Mouse (Mus musculus) kidney, postnatal 10 days (tissue): ENCODE data around the gene Wap.
"Not testable (repeated sequence)": the region's sequence is repeated elsewhere in the genome, so short reads cannot be mapped to it uniquely, and the experiment has no call there.

Experiments used
- DNase-seq: peaks from one replicate; pipeline ENCODE4 v3.0.0; 2021; ENCODE audit warnings: mixed read lengths

The Wap gene

DNA sequence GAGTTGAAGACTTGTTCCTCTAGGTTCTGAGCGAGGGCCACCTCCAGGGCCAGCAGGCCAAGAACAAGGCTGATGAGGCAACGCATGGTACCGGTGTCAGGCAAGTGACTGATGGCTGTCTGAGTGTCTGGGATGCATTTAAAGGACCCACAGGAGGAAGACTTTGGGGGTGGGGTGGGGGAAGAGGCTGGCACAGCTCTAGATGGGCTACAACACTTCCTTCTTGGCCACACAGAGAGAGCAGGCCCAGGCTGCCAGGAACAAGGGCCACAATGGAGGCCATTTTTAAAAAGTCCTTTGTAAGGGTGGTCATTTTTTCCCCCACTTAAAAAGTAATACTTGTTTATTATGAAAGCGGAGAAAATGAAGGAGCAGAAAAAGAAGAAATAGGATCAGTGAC is at the start of gene Wap:
Gene Wap (minus strand): TSS at position 101 of the 400 bp plus-strand sequence.
- DNase-seq: no peak

DNA sequence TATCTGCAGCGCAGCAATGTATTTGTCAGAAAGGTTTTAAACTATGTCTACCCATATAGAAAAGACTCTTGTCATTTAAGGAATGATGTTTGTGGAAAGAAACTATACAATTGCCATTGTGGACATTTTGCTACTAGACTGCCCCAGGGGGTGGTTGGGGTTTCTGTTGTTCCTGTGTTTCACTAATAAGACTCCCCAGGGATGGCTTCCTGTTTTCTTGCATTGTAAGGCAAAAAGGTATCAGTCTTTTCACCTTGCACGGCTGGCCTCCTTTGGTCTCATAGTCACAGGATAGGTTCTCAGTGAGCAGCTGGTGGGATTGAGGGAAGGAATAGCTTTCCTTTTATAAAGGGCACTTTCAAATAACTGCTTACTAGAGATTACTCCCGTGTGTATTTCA is 46.3 kb upstream of the Wap start:
- no peak for DNase-seq

DNA sequence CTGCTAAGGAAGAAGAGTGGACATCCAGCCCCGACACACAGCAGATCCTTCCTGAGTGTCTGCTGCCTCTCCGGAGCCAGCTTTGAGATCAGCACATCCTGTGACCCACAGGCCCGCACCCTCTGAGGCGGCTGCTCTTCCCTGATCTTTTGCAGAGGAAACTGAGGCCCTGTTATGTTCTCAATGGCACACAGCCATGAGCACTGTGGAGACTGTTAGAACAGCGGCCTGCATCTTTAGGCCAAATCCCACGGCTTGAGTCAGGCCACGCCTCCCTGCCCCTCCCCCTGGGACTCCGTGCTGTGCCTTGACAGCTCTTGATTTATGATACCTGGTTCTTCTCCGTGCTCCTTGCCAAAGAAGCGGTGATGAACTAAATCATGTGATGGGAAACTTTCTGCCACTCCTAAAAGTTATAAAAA is 42.0 kb upstream of the Wap start:
- peak; percentile 87 for DNase-seq

DNA sequence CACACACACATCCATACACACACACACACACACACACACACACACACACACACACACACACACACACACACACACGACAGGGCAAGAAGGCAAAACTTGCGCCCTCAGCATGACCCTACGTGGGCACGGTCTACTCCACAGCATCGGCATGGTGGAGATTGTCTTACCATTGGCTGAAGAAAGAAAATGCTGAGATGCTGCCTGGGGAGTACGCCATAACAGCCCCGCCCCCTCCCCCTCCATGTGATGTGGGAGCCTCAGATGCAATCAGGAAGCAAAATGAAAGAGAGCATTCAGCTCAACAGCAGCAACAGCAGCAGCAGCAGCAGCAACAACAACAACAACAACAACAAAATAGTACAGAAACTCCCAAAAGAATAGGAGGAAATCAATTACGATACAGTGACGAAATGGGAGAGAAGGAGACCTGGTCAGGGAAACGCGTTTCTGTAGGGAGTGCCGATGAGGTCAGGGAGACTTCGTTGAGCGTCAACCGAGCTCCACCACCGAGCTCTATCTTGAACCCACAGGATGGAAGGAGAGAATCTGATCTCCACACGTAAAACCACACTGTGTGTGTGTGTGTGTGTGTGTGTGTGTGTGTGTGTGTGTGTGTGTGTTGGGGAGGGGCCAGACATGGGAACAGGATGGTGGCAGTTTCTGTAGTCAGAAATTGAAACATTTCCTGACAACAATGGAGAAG is 41.4 kb upstream of the Wap start:
- DNase-seq: peak; percentile 66

DNA sequence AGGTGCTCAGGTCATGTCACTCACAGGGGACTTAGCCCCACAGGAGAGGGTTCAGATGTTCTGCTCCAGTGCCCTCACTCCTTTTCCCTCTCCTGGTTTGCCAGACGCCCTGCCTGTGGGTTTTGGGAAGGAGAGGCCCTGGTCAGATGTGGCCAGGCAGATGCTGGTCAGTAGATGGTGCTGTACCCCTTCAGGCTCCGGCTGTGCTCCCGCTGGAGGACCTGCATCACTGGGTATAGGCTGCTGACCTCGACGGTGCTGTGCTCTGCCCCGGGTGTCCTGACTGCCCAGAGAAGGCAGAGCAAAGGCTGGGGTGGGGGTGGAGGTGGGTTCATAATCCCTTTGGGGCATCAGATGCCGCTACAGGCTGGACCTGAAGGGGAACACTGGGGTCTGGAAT is 39.1 kb upstream of the Wap start:
- peak; percentile 79 for DNase-seq

DNA sequence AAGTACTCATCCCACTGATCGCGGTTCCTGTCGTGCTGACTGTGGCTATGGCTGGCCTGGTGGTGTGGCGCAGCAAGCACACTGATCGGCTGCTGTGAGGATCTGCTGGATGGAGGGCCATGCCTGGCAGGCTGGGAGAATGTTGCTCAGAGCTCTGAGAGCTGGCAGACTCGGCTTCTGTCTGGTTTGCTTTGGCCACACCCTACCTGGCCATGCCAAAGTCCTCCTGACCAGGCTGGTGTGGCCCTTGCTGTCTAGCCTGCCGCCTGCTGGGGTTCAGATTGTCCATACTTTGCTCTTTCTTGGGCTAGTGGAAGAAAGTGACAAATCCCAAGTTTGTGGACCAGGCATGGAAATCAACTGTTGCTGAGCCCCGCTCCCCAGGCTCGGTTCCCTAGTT is 38.2 kb upstream of the Wap start:
- no peak for DNase-seq

DNA sequence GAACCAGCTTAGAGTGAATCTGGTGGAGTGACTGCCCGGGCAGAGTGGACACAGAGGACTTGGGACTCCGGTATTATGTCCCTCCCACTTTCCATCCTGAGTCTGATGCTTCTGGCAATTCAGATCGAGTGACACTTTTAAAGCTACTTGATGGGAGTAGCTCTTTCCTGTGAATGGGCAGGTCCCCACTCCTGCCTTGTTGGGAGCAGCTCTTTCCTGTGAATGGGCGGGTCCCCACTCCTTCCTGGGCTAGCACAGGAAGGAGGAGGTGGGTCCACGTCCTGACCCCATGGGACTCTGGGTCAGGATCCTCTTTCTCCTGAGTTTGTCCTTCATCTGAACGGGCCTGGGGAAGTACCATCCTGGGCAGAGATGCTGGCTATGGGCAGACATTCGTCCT is 37.0 kb upstream of the Wap start:
- peak; percentile 49 for DNase-seq

DNA sequence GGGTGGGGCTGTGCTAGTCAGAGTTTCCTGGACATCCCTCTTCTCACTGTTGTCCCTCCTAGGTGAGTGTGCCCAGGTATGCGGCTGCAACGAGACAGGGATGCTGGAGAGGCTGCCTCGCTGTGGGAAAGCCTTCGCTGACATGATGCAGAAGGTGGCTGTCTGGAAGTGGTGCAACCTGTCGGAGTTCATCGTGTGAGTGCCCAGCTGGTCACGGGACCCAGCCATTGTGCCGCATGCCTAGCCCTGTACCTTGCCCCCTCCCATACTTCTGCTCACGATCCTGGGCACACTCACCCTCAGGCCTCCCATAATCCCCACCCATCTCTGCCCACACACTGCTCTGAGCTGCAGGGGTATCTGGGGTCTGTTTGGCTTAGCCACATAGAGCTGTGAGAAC is 36.3 kb upstream of the Wap start:
- DNase-seq: no peak

DNA sequence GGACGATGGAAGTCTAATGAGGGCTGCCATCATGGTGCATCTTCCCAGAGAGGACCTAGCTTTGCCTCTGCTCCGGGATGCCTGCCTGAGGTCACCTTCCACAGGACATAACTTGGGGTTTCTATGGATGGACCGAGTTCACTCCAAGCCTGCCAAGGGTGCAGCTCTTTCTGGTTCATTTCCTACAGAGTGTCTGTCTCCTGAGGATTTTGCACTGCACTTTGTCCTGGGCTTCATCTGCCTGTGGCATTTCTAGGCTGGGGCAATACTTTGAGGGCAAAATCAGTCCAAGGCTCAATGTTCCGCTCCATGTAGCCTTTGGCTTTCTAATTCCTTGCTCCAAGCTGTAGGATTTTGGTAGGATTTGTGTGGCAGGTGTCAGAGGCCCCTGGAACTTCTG is 32.4 kb upstream of the Wap start:
- DNase-seq: peak; percentile 30

DNA sequence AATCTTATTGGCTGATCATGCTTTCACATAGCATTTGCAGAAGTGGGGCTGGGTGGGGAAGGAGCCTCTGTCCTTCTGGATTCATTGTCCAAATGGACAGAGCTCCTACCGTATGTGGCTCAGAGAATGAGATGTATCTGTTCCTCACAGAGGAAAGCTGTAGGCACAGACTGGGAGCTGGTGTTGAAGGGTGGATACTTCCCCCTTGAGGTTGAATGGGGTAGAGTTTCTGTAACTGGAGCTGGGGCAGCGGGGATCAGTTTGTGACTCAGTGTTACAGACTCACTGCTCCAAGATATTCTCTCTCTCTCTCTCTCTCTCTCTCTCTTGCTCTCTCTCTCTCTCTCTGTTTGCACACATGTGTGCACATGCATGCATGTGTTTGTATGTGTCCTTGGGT is 31.6 kb upstream of the Wap start:
- no peak for DNase-seq

DNA sequence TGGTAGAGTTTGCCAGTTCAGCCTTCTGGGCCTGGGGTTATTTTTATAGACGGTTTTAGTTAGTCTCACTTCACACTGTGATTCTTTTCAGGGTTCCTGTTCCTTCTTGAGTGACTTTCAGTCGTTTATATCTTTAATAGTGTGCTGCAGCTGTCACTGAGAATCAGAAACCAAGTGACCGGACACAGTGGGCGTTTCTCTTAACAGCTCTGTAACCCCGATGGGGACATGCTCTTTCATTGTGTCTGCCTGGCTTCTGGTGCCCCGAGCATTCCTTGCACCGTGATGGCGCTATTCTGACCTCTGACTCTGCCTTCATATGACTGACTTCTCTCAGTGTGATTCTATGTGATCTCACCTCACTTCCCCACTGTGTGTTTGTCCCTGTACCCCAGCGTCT is 30.6 kb upstream of the Wap start:
- no peak for DNase-seq

DNA sequence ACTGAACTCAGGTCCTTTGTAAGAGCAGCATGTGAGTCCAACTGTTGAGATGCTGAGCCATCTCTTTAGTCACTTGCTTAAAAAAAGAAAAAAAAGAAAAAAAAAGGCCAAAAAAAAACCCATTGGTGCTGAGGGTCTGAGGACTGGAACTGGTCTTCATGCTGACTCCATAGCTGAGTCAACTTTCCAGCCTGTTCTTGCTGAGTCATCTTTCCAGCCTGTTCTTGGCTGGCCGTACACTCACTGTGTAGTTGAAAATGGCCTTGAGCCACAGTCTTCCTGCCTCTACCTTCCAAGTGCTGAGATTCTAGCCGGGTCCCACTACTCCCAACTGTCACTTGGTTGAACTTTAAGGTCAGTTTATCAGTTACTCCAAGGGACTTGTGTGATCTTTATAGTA is 28.2 kb upstream of the Wap start:
- DNase-seq: no peak

DNA sequence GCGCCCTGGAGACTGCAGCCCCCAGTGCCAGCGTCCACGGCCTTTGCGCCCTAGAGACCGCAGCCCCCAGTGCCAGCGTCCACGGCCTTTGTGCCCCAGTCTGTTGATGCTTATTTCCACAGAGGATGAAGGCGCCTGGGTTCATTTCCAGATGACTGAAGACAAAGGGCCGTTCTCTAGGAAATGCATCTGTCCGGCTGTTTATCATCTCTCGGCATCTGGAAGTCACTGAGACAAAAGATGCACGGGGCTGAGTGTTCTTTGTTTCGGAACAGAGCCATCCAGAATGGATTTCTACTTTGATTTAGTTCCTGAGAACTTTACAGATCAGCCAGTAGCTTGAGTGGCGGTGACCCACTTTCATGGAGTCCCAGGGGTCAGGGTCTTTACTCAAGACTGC is 22.8 kb upstream of the Wap start:
- peak; percentile 38 for DNase-seq

DNA sequence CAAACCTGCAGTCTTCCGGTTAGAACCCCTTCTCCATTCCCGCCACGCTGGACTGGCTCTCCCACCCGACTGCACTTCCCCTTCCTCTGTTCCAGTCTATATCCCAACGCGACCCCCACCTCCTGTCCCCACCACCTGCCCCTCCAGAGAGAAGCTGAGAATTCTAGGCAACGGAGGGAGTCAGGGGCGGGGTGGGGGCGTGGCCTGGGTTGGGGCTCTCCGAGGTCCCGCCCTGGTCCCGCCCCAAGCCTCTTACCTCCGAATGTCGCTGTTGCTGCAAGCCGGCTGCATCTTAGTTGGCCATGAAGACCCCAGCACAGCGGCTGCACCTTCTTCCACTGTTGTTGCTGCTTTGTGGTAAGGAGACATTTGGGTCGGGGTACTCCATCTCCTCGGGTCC is 19.8 kb upstream of the Wap start, which contains the start of gene Ramp3:
Gene Ramp3 (plus strand): TSS at position 251 of the 400 bp plus-strand sequence.
- peak; percentile 84 for DNase-seq

DNA sequence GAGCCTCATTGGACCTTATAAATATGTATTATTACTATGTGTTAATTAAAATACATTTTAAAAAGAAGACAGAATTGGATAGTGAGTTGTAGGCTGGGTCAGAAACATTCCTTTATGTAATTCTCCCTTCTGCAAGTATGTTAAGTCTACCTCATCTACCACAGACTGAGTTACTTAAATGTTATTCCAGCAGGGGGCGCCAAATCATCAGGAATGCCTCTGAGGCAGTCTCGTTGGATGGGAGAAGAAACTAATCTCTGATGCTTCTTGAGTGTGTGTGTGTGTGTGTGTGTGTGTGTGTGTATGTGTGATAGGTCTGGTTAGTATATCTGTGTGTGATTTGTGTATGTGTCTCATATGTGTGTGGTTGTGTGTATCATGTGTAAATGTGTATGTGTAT is 16.5 kb upstream of the Wap start:
- peak; percentile 91 for DNase-seq

DNA sequence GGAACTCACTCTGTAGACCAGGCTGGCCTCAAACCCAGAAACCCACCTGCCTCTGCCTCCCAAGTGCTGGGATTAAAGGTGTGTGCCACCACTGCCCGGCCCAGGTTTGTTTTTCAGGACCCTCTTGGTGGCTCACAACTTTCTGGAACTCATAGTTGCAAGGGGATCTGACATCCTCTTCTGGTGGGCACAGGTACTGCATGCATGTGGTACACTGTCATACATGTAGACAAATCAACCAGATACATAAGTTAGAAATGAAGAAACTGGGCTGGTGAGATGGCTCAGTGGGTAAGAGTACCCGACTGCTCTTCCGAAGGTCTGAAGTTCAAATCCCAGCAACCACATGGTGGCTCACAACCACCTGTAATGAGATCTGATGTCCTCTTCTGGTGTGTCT is 14.5 kb upstream of the Wap start:
- not testable (repeated sequence) for DNase-seq

DNA sequence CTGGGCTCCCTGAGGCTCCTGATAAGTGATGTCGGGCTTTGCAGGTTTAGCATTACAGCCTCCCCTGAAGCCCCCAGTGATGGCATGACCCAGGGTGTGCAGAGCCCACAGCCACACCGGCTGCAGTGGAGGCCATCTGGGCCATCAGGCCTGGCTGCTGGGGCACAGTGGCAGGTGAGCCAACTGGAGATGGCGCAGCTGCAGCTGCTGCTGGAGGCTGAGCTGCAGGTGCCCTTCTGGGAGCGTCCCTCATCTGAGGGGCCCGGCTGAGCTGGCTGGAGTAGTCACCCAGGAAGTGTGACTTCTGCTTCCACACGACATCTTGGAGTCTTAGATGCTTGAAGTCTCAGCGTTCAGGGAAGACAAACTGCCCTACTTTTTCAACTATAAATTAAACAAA is 12.1 kb upstream of the Wap start:
- no peak for DNase-seq

DNA sequence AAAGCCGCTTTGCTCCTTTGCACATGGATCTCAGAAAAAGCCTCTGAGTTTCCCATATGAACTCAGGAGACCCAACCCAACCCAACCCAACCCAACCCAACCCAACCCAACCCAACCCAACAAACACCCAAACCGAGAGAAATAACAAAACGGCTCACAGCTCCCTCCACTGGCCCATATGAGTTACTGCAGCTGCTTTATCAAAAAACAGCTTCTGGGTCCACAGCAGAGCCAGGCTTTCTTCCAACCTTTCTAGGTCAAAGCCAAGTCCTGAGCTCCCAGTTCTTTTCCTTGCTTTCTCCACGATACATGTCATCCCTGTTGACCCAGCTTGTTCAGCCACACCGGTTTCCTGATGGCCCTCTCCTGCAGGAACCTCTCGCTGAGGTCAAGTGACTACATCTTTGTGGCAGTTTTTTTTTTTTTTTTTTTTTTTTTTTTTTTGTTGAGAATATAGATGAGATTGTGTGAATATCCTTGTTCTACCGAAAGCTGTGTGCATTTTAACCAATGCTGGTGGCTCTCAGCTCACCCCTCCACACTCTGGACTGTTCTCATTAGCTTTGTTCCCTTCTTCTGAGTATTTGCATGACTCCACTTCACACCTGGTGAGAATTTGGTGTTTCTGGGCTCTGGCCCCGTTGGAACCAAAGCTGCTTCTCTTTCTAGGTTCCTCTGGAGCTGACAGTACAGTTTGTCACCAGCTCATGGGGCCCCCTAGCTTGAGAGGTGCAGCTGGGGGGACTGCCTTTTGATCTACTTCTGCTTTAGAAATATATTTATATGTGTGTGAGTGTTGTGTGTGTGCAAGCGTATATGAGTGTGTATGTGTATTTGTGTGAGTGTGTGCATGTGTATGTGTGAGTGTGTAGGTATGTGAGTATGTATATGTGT is 9.6 kb upstream of the Wap start:
- no peak for DNase-seq

DNA sequence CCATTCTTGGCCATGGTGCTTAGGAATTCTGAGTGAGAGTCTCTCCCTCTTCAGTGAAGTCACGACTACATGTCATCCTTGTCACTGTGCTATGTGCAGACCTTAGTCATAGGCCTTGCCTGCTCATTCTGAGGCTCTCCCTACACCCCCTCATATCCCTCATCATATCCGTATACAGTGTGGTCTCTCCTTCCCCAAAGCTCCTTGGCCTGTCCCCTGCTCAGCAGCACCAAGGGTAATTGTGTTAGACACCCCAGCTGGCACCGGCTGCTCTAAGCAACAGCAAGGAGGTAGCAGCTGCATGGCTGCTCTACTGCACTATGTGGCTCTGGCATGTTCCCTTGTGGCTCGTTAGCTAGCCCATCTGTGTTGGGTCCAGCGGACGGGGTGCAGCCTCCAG is 6.1 kb upstream of the Wap start:
- no peak for DNase-seq

DNA sequence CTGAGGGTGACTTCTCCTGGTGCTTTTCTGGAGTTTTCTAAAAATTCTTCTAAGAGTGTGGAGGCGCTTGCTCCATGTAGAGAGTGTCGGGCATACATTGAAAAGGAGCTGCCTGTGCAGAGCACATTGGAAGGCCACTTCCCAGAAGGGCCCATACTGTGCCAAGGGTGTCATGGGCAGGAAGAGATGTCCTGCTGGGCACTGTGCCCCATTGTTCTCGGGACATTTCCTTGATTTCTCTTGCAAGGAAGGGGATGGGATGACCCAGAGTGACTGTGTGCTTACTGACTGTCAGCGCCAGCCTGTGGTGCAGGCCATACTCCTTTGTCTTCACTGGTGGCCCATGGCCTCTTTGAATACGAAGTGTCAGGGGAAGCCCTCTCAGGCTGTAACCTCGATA is 635 bp upstream of the Wap start:
- no peak for DNase-seq

DNA sequence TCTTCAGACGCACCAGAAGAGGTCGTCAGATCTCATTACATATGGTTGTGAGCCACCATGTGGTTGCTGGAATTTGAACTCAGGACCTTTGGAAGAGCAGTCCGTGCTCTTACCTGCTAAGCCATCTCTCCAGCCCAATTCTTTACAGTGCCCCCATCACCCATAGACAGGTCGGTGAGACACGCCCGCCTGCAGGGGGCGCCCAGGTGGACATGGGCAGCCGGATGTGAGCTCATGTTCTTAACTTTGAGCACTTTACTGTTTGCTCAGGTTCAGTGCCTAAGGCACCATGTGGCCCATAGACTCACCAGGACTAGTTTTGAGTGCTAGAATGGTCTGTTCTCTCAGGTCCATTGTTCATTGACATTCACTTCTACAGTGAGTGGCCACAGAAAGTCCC is 2.3 kb downstream of the Wap start:
- DNase-seq: no peak

DNA sequence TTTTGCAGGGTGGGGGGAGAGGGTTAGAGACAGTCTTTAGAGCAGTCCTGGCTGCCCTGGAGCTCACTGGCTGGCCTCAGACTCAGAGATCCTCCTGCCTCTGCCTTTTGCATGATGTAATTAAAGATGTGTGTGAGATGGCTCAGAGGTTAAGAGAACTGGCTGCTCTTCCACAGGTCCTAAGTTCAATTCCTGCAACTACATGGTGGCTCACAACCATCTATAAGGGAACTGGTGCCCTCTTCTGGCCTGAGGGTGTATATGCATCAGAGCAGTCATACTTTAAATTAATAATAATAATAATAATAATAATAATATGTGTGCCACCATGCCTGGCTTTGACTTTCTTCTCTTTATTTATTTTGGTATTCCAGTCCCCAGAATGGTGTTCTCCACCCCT is 8.8 kb downstream of the Wap start:
- DNase-seq: no peak

DNA sequence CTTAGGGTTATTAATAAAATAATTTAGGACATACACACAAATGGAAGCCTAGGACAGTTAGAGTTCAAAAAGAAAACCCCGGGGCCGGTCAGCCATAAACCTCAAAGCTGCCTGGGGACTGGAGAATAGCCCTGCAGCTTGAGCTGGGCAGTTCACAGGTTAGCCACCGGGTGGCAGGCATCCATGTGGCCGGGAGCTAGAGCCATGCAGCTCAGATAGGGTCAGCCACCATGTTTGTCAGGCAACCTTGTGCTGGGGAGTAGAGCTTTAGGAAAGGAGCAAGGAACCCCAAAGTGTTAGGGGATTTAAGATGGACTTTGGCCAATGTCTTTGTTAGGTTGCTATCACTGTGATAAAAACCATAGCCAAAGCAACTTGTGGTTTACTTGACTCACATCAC is 9.9 kb downstream of the Wap start:
- peak; percentile 71 for DNase-seq

DNA sequence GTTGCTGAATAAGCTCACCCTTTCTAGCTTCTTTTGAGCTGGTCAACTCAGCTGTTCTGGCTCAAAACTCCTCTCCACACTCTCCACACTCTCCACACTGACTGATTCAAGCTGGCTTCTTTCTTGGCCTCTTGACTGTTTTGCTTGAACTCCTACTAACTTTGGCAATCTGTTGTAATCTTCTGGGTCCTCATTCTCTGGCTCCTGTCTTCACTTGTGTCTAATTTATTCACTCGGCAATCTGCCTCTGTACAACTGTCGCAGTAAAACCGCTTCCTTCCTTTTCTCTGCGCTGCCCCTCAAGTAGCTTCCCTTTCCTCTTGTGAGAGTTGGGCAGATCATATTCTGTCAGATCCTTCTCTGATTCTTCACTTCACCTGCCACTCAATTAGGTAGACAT is 10.7 kb downstream of the Wap start:
- DNase-seq: no peak
